Mouse (Mus musculus): ENCODE data around the gene Asic3.

Asic3 gene

DNA sequence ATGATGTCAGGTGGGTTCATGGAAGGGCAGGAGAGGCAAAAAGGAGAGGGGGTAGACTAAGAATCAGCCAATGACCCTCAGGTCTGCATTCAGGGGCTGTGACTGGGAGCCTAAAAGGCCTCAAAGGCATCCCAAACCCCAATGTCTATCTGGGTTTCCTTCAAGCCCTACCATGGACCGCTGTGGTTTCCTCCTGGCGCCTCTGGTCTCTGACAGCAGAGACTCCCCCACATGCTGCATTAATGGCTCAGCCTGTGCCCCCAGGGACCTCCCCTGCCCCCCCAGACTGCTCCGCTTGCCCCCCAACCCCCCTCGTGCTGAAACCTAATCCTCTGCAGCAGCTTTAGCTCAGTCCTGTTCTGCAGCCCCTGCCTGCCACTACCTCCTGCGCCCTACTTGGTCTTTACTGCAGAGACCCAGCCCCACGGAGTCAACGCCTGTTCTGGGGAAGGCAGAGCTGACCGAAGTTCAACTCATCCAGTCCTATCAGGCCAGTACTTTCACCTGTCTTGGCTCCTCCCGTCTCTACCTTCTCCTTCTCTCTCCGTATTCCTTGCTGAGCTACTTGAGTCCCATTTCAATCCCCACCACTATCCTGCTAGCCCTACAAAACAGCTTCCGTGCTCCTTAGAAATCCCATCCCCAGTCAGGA is at the start of gene Asic3:
TSS of gene Asic3 (plus strand) at position 351 of the 652 bp plus-strand sequence.
- DNase-seq = no peak

DNA sequence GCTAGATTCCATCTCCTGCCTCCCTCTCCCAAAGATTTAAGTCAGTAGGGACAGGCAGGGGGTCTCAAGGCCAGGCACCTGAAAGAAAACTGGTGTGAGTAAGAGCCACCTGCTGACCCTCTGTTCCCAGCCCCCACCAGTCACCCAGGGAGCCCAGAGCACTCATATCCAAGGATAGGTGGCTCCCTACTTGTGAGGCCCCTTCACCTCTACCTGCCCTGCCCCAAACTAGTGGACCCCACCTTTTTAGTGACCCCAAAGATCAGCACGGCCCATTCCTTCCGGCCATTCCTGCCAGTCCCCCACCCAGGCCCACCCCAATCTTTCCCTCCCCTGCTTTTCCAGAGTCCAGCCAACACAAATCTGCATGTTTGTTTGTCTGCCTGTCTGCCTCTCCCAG is 49.7 kb upstream of the Asic3 start:
- no peak for DNase-seq

DNA sequence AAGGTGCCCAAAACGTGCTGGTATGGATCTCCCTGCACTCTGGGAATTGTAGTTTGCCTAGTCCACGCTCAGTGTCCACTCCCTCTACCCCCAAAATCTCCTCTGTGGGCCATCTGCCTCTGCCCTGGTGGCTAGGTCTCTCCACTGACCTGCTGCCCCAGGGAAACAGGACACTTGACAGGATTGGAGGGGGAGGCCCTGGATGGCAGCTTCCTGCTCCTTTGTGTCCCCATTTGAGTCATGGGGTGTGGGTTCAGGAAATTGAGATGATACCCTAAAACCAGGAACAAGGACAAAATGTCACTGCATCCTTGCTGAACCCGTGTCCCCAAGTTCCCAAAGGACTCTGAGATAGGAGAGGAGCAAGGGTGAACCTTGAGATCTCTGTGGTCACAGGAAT is 49.1 kb upstream of the Asic3 start:
- DNase-seq = no peak

DNA sequence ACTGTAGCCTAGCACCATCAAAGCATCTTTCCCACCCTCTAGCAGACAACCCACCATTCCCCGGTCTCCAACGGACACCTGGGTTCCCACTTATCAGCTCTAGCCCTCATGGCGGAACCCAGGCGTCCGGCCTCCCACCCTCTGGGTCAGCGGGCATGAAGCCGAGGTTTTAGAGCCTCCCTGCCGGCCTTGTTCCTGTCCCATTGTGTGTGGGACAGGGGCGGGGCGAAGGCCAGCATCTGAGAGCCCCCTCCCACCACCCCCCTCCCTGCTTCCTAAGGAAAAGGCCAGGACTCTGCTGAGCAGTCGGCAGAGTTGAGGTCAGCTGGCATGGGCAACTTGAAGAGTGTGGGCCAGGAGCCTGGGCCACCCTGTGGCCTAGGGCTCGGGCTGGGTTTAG is 48.7 kb upstream of the Asic3 start, which contains the start of gene Nos3:
TSS of gene Nos3 (plus strand) at position 303 of the 400 bp plus-strand sequence.
- no peak for DNase-seq

DNA sequence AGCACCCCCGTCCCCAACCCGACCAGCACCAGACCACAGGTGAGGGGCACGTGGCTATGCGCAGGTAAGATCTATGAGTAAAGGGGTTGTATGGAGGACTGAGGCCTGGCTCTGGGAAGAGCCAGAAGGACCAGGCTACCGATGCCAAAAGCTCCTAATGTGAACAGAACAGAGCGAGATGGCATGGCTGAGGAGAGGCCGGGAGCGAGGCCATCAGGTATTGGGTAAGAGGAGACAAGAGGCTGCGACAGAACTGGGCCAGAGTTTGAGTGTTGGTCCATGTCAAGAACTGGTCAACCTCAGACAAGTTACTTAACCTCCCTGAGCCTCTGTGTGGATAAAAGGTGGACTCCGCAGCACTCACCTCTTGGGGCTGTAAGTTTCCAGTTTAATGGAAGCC is 48.2 kb upstream of the Asic3 start:
- DNase-seq = no peak

DNA sequence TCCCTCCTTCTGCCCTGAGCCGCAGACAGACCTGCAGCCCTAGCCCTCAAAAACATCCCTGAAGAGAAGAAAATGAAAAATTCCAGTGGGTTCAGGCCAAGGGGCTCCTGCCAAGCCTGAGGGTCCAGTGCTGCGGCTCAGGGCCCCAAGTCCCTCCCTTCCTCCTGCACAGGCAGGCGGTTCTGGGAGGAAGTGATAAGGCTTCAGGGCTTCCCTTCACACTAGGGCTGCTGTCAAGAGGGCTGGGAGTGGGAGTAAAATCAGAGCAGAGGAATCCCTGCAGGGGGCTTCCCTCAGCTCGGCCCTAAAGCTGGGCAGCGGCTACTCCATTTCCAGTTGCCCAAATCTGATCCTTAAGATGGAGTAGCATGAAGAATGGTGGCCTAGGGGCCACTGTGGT is 47.7 kb upstream of the Asic3 start:
- DNase-seq = no peak

DNA sequence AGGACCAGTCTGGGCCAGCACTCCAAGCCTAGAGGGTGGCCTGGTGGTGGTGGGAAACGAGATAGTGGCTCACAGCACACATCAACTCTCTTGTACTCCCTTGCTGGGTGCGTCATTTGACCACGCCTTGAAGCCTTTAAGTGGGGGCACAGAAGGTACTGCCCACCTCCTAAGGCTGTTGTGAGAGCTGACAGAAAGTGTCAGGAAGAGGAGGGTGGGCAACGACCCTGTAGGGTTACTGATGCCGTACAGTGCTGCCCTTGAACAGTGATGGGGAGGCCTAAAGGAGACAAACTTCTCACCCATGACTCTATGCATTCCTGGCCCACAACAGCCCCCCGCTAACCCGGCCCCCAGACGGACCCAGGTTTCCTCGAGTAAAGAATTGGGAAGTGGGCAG is 46.8 kb upstream of the Asic3 start:
- no peak for DNase-seq

DNA sequence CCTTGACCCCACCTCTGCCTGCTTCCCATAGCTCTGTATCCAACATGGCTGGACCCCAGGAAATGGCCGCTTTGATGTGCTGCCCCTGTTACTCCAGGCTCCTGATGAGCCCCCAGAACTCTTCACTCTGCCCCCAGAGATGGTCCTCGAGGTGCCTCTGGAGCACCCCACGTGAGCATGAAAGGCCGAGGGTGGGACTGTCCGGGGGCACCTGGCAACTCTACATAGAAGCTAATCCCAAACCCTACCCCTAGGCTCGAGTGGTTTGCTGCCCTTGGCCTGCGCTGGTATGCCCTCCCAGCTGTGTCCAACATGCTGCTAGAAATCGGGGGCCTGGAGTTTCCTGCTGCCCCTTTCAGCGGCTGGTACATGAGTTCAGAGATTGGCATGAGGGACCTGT is 43.4 kb upstream of the Asic3 start:
- DNase-seq = no peak

DNA sequence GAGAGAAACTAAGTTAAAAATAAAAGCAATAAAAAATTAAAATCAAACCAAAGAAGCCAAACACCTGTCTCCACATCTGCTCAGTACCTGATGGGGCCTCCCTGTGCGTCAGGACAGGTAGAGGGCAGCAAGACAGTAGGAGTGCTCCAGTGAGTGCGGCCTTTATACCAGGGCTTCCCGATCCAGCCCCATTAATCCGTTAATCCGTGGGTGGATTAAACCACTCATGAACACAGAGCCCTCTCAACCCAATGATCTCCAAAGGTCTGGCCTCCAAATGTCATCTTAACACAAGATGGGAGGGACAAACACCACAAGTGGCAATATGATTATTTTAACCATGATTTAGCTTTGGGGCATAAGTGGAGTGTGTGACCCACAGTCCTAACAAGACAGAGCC is 39.4 kb upstream of the Asic3 start:
- DNase-seq = no peak

DNA sequence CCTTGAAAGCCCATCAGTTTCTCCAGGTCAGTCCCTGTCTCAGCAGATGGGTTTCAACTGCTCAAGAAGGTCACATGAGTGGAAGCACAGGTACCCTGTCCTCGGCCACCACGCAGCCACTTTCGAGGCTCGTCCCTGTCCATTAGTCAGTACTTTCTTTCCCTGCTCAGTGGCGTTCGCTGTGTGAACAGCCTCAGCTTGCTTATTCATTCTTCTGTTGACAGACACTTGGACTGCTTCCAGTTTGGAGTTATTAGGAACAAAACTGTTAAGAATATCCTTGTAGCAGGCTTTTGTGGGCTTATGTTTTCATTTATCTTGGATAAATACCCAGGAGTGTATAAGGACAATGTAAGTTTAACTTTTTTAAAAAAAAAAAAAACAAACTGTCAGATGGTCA is 39.0 kb upstream of the Asic3 start:
- no peak for DNase-seq

DNA sequence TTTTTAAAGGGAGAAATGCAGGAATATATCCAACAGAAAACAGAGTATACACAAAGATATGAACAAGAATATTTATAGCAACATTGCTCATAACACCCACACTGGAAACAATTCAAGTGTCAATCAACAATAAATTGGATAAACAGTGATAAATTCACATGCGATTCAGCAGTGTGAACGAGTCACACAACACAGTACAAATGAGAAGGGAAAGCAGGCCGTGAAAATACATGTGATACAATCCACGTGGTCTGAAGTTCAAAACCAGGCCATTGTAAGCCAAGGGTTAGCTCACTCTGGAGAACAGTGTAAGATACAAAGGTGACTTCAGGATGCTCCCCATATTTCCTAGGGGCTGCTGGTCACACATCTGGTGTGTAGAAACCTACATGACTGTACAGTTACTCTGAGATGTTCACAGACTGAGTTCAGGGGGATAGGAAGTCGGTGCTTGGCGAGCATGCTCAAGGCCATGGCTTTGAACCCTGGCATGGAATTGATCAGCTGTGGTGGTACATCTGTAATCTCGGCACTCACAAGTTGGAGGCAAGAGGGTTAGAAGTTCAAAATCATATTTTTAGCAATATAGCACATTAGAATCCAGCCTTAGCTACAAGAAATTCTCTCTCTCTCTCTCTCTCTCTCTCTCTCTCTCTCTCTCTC is 38.4 kb upstream of the Asic3 start:
- DNase-seq = no peak

DNA sequence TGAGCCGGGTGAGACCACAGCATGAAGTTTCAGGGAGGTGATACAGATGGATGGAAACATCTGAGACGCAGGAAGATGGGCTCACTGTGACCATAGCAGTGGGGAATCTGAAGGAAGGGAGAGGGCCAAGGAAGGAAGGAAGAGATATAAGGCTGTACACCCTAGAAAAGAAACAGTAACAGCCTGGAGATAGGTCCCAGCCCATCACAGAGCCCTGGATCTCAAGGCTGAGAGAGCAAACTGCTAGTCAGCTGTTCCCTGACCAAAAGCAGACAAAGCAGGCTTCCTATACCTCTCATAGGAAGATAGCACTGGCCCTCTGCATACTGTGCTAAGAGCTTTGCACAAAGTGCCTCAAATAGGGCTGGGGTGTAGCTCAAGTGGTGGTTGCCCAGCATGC is 34.5 kb upstream of the Asic3 start:
- DNase-seq = no peak

DNA sequence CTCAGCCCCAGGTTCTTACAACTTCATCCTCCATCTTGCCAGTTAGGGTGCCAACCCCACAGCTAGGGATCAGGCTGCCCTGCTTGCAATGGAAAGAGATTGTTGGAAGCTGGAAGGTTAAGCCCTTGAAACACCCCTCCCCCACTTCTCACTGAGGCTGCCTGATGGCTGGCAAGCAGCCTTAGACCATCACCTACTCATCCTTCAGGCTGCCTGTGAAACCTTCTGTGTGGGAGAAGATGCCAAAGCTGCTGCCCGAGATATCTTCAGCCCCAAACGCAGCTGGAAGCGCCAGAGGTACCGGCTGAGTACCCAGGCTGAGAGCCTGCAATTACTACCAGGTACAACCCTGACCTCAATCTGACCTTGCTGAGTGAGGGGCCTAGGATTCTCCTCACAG is 33.7 kb upstream of the Asic3 start:
- DNase-seq = no peak

DNA sequence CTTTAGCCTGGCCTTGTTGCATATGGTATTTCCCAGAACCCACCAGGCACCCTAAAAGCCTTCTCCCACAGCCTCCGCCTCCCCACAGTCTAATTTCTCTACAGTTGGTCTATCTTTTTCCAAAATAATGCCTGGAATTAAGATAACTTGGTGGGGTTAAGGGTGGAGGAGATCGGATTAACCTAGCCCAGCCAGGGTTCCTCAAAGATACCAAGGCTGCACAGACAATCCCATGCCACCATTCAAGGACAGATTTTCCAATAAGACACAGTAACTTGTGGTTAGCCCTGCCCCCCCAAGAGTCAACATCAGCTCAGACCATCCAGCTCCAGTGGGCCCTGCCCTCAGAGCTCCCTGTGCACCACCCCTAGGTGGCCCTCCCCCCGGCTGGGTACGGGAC is 32.7 kb upstream of the Asic3 start:
- no peak for DNase-seq

DNA sequence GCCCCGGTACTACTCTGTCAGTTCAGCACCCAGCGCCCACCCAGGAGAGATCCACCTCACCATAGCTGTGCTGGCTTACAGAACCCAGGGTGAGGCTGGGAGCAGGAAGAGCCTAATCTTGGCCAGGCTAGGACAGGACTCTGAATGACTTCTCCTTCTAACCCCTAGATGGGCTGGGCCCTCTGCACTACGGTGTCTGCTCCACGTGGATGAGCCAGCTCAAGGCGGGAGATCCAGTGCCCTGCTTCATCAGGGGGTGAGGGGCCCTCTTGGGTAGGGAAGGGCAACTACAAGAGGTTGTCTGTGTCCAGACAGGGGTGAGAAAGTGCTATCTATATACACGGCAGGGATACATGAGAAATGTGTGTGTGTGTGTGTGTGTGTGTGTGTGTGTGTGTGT is 31.7 kb upstream of the Asic3 start:
- DNase-seq = no peak

DNA sequence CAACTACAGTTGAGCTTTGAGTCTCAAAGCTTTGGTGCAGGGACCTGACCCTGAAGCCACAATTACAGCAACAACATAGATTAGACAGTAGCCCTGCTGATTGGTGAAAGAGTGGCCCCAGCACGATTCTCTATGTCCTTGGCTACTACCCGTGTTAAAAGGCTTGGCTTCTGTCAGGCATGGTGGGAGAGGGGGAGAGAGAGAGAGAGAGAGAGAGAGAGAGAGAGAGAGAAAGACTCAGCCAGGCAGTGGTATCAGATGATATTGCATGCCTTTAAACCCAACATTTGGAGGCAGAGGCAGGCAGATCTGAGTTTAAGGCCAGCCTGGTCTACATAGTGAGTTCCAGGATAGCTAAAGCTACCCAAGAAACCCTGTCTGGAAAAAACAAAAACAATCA is 31.2 kb upstream of the Asic3 start:
- no peak for DNase-seq

DNA sequence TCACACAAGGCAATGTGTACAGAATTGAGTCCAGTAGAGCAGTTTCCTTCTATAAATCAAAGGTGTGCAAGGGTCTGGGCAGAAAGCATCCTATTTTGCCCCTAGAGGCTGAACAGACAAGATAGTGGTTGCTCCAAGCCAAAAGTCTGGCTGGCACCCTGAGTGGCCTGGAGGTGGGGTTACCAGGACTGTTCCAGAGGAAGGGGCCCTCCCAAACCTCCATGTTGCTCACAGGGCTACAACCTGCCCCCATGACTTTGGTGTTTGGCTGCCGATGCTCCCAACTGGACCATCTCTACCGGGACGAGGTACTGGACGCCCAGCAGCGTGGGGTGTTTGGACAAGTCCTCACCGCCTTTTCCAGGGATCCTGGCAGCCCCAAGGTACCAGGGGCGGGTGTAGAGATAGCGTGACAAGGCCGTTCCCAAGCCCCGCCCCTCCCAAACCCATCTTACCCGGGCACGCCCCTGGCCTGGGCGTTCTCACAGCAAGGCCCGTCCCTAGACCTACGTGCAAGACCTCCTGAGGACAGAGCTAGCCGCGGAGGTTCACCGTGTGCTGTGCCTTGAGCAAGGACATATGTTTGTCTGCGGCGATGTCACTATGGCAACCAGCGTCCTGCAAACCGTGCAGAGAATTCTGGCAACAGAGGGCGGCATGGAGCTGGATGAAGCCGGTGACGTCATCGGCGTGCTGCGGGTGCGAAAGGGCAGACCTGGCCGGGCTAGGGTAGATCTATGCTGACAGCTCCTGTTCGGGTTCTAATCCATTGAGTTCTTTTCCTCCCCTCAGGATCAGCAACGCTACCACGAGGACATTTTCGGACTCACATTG is 29.9 kb upstream of the Asic3 start:
- DNase-seq = peak; percentile 76 to 79

DNA sequence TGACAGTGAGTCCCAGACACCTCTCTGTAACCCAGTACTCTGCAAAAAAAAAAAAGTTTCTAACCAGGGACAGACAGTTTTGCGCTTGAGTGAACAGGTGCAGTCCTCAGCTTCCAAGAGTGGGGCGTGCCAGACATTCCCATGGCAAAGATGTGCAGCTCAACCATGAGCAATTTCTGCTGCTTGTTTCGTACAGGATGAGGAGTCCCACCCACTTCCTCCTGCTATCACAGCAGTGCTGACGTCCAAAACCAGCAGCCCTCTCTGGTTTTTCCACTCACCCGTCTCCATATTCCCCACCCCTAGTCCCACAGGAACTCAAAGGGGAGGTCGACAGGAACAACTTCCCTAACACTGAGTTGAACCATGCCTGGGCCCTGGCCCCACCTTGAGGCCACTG is 28.8 kb upstream of the Asic3 start:
- DNase-seq = peak in 1 of 2 experiments; percentile 24

DNA sequence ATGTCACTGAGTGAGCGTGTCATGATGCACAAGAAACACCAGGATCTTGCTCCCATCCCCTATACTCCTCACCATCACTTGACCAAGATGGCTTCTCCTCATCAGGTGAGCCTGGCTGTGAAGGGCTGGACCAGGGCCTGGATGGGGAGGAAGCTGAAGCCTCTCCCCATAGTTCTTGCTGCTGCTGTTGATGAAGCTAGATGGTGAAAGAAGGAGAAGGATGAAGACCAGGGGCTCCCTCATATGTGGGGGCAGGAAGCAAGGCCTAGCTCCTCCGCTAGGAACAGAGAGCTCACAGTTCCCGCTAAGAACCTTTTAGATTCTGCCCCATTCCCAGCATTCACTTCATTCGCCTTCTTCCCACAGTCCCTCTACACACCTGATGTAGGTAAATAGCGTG is 27.8 kb upstream of the Asic3 start:
- no peak for DNase-seq

DNA sequence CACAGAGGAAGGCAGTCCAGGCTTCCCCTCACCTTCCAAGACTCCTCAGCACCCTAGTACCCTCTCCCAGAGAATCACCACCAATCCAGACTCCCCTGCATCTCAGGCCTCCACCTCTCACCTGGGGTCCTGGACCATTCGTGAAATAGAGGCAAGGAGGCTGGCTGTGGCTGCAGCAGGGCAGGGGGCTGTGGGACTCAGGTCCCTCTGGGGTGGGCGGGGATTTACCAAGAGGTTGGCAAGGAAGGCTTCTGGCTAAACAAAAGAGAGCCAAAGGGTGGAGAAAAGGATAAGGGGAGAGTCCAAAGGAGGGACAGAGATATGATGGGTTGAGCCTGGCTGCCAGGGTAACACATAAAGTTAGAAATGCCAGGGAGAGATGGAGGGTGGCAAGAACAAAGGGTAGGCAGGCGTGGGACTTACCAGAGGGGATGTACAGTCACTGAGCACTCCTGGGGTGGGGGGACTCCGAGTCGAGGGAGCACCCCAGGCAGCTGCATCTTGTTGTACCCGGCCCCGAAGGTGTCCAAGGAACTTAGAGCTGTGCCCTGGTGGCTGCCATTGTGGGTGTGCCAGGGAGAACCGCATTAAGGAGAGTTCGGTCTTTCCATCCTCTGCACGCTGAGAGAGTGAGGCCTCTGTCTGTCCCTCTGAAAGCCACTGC is 27.2 kb upstream of the Asic3 start:
- DNase-seq = no peak

DNA sequence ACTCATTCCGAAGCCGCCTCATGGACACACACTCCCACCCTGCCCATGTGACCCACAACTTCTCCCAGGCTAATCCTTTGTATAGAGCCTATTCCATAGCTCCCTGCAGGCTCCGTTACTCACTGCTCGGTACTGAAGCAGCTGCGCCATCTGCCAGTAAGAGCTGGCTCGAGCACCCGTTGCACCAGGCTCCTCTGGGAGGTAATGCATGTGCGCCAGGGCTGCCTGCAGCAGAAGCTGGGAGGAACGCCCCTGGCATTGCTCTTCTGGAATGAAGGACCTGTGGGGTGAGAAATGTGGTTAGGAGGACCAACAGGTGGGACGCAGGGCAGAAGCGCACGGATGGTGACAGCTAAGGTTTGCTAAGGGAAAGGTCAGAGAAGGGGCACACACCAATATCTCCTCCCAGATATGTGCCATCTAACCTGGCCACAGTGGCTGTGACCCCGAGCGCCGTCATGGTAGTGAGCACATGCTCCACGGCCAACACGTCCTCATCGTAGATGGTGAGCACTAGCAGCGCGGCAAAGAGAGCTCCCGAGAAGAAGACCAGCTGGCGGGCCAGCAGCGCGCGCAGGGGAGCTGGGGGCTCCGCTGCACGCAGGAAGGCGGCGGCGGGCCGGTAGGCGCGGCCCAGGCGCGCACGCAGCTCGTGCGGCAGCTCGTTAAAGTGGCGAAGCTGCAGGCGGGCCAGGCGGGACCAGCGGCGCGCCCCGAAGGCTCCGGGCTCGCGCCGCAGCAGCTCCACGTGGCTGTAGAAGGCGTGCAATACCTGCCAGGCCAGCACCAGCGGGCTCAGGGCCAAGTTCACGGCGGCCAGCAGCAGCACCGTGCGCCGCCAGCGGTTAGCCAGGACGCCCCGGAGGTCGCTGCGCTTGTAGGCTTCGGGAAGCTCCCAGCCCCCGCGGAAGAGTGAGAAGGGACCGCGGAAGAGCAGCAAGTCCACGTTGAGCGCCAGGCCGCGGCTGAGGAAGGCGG is 25.6 kb upstream of the Asic3 start:
- DNase-seq = peak in 1 of 2 experiments; percentile 25

DNA sequence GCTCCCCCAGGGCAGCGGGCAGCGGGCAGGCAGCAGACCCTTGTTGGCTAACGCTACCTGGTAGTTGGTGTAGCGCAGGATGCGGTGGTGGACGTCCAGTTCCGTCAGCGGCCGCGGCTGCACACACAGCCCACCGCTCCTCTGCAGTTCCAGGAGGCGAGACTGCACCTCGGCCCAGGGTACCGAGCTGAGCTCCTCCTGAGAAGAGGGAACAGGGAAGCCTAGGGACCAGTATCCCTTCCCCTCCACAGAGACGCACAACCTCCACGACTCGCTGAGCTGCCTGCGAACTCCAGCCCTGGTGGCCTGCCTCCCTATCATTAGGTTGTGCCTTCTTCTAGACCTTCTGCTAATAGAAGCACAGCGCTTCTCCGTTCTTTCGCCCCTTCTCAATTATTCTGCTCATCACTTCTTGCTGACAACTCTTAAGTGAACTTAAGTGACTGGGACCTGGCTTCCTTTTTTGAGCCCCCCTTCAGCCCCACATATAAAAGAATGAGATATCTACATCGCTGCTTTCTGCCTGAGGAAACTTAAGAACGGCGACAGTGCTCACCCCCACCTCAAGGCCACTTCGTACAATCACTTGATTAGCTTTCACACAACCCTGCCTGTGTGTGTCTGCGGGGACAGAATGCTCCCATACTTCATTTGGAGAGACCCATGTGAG is 24.8 kb upstream of the Asic3 start:
- no peak for DNase-seq
